Mouse (Mus musculus): Measurements from ENCODE around the gene Lamp2. TPM values are rescaled to one million over a fixed set of nuclear protein-coding genes. Genes with fewer than 3 reads are reported as not detected.
A peak's percentile ranks its signal among the peaks of the same experiment; 100 is the strongest.
"Not testable (repeated sequence)": the region's sequence is repeated elsewhere in the genome, so short reads cannot be mapped to it uniquely, and the experiment has no call there.

Gene Lamp2
- total RNA-seq (2021): 10 to 100 TPM; 75.1 to 75.2 TPM
- long read RNA-seq, experiment 1, transcript Lamp2-202 (9 exons, 3,604 nt): major isoform, 53 of 138 reads
- long read RNA-seq, experiment 1, transcript Lamp2-201 (9 exons, 1,769 nt): minor isoform, 26 of 138 reads
- long read RNA-seq, experiment 1, transcript Lamp2-203 (9 exons, 2,184 nt): major isoform, 53 of 138 reads
- long read RNA-seq, experiment 1, partial matches to known transcripts: 1 of 138 reads
- long read RNA-seq, experiment 1, other reads (novel, unspliced or antisense): 5 of 138 reads
- long read RNA-seq, experiment 2, transcript Lamp2-203 (9 exons, 2,184 nt): minor isoform, 30 of 92 reads
- long read RNA-seq, experiment 2, transcript Lamp2-201 (9 exons, 1,769 nt): minor isoform, 21 of 92 reads
- long read RNA-seq, experiment 2, transcript Lamp2-202 (9 exons, 3,604 nt): major isoform, 32 of 92 reads
- long read RNA-seq, experiment 2, partial matches to known transcripts: 1 of 92 reads
- long read RNA-seq, experiment 2, other reads (novel, unspliced or antisense): 8 of 92 reads

DNA sequence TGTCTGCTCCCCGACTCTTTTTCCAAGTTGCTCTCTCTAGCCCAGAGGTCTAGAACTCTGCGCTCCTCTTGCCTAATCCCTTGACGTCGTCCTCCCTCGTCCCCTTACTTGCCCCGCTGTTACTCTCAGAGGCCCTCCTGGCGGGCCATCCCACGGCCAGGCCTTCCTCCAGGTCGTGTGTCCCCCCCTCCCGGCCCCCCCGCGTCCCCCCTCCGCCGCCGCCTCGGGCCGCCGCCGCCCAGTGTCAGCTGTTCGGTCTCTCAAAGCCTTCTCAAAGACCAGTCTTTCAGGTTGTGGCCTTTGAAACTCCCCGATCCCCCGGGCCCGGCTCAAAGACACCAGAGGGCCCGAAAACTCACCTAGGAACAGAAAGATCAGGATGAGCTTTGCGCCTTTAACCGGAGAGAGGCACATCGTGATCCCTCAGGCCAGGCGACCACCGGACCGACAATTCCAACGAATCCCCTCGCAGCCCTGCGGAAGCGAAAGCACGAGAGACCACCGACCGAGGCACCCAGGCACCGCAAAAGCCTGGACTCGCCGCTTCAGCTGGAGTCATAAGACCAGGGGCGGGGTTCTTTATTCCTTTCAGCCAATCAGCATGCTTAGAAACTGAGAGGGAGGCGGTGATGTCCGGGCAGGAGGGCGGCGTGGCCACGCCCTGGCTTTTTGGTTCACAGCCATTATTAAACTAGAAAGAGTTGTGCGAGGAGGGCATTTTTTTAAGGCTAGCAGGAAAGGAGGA, at the start of gene Lamp2:
Lamp2 (minus strand) TSS at position 565 of the 745 bp plus-strand sequence.
- DNase-seq (ENCODE audit: low spot score in 2 of 2): peak; percentile 59 to 65

DNA sequence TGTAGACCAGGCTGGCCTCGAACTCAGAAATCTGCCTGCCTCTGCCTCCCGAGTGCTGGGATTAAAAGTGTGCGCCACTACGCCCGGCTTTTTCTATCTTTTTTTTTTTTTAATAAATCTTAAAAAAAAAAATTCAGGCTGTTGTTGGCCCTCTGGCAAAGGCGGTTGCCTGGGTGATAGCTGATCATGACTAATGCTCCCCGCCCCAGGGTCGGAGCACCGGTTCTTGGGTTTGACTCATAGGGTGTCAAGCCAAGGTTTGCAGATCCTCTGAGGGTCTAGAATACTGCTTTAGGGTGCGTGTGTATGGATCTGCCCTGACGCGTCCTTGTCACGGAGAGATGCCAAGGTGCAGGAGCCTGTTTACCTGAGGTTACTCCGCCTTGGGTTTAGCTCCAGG, 48.6 kb upstream of the Lamp2 start:
- DNase-seq (ENCODE audit: low spot score in 2 of 2): no peak

DNA sequence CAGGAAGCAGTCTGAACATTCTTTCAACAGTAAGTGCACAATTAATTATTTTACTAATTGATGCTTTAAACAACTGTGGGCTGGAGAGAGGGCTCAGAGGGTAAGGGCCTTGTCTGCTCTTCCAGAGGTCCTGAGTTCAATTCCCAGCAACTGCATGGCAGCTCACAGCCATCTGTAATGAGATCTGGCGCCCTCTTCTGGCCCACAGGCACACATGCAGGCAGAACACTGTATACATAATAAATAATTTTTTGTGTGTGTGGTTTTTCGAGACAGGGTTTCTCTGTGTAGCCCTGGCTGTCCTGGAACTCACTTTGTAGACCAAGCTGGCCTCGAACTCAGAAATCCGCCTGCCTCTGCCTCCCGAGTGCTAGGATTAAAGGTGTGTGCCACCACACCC, 45.9 kb upstream of the Lamp2 start:
- DNase-seq (ENCODE audit: low spot score in 2 of 2): not testable (repeated sequence)

DNA sequence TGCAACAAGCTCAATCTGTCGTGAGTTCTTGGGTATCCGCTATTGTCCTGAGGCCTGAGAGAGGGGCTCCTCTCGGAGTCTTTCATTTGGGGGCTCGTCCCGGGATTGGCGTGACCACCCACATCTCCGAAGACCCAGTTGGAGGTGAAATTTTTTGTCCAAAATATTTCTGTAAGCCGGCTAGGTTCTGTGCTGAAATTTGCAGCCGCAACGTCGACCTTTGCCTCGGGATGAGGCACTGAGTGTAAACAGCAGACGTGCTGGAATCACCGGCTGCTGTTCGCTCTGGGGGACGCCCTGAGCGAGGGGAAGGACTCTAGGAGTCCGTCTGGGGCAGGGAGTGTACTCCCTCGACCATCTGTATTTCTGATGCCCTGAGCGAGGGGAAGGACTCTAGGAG, 29.2 kb upstream of the Lamp2 start:
- DNase-seq (ENCODE audit: low spot score in 2 of 2): not testable (repeated sequence)

DNA sequence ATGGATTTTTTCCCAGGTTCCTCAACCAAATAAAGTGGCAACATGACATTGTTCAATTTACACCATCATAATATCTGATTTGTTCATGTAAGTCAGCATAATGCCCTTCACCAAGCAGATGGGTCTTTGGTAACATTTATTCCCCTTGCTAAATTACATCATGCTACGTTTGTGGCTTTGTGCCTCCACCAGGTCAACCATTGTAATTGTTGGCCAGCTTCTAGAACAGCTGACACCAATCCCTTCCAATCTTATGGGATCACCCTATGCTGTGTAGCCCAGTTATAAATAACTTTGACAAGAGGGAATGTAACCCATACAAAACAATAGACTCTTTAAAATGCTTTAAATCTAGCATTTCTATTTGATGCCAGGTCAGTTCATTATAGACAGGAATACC, 22.3 kb upstream of the Lamp2 start:
- DNase-seq (ENCODE audit: low spot score in 2 of 2): no peak

DNA sequence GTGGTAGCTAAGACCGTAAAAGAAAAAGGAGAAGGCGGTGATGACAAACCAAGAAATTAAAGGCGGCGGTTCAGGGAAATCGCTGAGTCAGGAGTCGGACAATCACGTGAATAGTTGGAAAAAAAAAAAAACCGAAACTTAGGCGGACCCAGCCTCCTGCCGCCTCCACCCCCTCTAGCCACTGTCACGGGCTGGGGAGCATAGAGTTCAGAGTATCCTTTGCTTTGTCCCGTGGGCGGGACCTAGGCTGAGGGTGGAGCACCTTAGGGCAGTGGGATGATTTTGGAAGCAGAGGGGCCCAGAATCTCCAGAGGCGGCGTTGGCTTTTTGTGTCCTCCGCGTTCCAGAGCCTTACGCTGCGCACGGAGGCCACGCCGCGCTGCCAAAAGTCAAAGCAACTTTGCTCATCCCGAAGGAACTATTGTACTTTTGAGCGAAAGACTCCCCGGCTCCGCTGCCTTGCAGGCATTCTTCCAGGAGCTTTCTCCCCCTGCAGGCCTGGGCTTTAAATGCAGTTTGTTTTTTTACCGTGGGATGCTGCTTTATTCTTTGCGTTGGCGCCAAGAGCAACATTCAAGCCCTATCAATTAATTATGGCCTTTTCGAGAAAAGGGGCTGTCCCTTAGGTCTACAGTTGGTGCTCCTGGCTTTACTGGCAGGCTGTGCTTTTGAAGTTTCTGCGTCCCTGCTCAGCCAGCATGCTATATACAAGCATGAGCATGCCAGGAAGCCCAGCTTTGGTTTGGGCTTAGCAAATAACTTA, 17.5 kb upstream of the Lamp2 start:
- peak; percentile 41 to 43 for DNase-seq (ENCODE audit: low spot score in 2 of 2)

DNA sequence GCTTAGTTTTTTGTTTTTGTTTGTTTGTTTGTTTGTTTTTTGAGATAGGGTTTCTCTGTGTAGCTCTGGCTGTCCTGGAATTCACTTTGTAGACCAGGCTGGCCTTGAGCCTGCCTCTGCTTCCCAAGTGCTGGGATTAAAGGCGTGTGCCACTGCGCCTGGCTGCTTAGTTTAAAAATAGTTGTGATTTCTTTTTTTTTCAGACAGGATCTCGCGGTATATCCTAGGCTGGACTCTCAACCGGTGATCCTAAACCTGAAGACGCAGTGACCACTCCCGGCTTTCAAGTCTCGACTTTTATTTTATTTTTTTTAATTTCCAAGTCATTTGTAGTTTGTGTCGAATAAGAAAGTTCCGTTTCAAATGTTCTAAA, 16.9 kb upstream of the Lamp2 start:
- DNase-seq (ENCODE audit: low spot score in 2 of 2): no peak

DNA sequence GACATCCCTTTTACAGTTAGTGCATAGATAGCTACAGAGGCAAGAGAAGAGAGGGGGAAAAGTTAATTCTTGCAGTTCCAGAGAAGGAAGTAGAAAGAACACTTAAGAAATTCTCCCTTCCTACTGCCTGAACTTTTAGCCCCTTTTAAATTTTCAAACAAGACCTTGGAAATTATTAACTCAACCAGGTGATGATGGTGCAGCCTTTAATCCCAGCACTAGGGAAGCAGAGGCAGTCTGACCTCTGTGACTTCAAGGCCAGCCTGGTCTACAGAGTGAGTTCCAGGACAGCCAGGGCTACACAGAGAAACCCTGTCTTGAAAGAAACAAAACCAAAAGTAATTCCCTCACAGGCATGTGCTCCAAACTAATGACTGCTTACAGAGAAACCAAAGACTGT, 10.0 kb upstream of the Lamp2 start:
- no peak for DNase-seq (ENCODE audit: low spot score in 2 of 2)

DNA sequence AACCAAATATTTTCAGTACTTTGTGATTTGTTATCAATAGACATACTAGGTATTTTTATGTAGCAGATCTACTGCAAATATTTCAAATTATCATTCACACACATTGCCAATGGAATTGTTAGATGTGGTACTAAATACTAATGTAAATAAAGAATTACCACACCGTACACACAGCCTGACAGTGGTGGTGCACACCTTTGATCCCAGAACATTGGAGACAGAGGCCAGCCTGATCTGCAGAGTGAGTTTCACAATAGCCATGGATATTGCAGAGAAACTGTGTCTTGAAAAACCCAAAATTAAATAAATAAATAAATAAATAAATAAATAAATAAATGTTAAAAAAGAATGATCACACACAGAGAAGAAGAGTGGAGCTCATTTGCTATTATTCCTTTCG, 6.9 kb upstream of the Lamp2 start:
- no peak for DNase-seq (ENCODE audit: low spot score in 2 of 2)

DNA sequence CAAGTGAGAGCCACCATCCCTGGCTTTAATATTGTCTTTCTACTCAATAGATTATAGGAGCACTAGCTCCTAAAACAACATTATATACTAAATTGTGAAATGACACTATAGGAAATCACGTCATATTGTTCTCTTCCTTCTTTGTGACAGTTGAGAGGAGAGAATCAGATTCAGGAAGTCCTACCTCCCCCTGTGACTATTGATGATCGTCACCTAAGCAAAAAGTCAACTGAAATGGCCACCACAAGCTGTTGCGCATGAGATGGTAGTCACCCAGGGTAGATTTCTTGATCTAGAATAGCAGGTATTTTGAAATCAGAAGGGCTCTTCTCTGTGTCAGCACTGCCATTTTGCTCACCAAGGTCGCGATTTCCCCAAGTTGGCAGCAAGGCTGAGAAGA, 5.8 kb upstream of the Lamp2 start:
- DNase-seq (ENCODE audit: low spot score in 2 of 2): no peak

DNA sequence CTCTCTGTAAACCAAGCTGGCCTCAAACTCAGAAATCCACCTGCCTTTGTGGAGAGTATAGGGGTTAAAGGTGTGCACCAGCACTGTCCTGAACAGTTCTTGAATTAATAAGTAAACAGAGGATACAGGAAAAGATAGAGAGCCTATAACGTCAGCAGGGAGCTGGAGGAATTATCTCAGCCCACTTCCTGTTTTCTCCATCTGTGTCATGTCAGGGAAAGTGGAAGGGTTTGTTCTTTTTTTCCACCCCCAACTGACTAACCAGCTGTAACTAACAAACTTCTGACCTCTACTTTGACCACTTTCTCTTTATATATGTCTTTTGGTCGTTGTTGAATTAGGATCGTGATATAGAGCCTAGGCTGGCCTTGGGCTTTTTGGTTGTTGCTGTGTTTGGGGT, 4.6 kb upstream of the Lamp2 start:
- no peak for DNase-seq (ENCODE audit: low spot score in 2 of 2)

DNA sequence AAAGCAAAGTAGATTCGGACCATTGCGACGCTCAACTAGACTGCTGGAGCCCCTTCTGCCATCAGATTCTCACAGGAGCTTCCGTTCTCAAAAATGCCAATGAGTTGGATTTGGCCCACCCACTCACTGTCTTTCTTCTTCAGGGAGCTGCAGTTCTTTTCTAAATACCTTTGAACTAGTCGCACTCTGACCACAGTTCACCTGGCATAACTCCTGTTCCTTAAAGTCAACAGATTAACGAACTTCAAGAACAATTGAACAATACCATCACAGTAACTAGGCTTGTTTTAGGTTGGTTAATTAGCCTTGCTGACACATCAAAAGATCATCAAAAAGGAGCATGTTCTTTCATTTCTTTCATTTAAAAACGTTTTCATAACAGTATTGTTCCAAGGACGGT, 2.8 kb upstream of the Lamp2 start:
- no peak for DNase-seq (ENCODE audit: low spot score in 2 of 2)

DNA sequence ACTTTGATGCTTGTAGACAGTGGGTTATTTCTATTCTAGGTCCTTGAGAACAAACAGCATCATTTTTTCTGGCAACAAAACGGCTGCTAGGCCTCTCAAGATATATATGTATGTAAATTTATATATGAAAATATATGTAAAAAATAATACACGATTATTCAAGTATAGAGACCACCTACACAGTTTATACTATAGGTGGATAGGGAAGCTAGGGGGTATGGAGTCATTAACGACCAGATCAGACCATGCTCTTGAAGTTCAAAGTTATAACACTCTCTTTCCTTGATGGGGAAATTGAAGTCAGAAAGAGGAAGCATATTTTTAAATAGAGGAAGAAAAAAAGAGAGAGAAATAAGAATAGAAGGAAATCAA, 367 bp upstream of the Lamp2 start:
- no peak for DNase-seq (ENCODE audit: low spot score in 2 of 2)

DNA sequence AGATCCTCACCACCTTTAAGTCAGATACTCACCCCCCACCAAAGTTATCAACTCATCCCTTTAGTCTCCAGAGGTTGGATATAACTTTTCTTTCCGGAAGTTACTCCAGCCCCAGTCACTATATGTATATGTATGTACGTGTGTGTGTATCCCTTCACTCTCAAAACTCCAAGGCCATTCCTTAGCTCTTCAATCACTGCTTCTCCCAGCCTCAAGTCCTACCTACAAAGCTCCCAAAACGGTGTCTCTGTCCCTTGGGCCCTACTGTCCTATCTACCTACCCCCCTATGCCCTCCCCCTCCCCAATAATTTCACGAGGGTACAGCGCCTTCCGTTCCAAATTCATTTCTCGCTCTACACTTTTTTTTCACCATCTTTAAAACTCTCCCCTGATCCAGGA, 780 bp downstream of the Lamp2 start:
- no peak for DNase-seq (ENCODE audit: low spot score in 2 of 2)

DNA sequence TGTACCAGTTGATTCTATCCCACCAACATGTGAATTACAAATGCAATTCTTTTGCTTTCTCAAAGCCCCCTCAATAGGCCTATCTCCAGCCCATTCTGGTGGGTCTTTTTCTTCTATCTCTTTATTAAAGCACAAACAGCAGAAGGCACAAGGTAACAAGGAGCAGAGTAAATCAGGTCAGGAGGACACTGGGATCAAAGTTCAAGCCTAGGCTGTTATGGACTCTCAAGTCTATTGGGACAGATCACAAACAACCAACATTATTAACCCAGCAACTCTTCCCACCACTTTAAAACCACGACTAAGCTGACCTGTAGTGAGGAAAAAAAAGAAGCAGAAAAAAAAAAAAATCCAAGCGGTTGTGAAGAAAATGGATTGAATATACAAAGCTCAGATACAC, 1.4 kb downstream of the Lamp2 start:
- DNase-seq (ENCODE audit: low spot score in 2 of 2): no peak

DNA sequence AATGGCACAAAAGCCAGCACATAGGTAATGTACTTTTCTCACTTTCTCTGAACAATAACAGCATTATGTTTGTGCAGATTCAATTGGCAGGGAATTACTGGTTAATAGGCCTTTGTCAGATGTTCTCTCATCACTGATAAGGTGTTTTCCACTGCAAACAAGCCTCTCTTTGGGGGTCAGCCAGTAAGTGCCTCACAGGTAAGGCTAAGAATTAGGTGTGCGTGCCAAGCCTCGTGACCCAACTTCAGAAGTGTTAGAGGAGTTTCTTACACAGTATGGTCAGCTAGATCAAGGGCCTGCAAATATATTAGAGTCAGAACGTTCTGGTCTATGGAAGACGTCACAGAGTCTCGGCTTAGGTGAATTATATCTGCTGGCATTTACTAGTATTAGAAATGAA, 2.3 kb downstream of the Lamp2 start:
- DNase-seq (ENCODE audit: low spot score in 2 of 2): no peak

DNA sequence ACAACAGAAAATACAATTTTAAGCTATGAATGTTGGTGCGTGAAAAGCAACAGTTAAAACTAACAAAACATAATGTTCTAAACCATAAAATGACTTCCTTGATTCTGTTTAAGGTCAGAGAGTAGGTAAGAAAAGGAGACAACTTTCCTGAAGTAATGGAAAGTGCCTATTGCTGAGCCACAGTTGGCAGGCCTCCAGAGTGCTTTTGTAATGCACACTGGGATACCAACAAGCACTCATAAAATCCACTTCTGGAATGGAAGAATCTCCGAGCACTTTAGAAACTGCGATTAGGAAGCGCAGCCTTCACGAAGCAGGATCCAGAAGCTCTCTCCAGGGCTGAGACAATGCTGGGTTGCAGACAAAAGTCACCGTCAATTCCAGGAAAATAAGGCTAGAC, 5.8 kb downstream of the Lamp2 start:
- DNase-seq (ENCODE audit: low spot score in 2 of 2): no peak

DNA sequence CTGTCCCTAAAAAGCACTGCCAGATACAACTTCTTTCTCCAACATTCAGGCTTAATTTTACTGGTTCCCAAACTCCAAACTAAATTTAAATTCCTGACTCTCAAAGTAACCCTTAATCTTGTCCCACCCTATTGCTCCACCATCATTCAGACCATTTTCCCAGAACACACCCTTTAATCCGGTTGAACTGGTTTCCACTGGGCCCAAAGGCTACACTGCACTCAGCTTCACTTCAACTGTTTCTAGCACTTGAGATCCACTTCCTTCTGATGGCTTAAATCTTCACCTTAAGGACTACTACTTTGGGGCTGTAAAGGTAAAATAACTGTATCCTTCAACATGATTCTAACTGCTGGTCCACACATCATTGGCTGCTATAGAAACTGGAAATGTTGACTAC, 10.5 kb downstream of the Lamp2 start:
- DNase-seq (ENCODE audit: low spot score in 2 of 2): no peak

DNA sequence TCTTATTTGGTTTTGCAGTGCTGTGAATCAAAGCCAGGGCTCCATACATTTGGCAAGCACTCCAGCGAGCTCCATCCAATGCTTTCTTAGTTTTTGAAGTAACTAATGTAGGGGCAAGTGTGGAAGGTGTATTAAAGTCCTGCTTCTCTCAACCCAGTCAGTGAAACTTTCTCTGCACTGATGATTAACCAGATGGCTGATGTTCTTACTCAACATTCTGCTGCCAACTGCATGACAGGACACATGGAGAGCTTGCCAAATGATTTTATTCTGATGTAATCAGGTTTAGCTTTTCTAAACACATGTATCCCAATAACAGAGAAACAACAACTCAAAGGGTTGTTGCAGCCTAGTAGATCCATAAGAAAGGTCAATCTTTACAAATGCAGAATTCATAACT, 13.8 kb downstream of the Lamp2 start:
- no peak for DNase-seq (ENCODE audit: low spot score in 2 of 2)

DNA sequence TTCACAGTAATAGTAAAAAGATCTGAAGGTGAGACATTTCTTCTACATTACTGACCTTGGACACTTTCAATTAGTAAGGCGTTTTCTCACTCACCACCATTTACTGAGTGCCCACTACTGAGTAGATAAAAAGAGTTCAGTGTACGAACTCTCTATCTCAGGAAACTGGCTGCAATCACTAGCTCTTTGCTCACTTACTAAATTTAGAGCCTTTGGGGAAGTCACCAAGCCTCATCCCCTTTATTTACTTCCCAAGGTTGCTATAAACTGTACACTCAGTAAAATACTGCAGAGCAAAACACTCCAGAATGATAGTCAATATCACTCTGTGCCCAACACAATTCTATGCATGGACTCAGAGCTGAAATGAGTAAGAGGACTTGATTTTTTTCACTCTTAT, 16.6 kb downstream of the Lamp2 start:
- no peak for DNase-seq (ENCODE audit: low spot score in 2 of 2)

DNA sequence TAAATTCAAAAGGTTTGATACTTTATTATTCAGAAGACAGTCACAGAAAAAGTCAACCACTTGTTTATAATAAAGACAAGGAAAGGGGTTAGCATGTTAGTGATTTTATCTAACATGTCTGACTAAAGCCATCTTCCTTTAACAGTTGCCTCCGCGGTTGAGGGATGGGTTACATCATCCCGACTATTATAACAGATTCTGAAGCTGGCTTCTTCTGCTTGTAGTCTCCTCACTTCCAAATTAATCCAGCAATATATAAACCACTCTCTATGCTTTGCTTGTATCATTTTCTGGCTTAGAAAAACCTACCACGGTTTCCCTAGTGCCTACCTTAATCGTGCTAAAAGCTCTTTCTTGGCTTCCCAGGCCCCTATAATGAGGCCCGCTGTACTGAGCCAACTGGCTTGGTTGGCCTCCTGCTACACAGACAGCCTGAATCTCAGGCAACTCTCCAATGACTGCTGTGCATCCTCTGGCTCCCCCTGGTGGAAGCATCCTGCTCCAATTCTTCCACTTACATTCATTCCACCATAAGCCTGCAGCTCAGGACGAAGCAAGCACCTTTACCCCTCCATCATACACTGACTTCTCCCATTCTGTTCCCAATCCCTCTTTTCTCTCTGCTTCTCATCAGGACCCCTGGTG, 18.0 kb downstream of the Lamp2 start:
- peak; percentile 78 for DNase-seq (ENCODE audit: low spot score in 2 of 2)

Data from left cerebral cortex, adult 18-20 months (tissue).